Mouse (Mus musculus) kidney, postnatal 0 days (tissue): ENCODE results near the gene Sumf1. TPM values are rescaled to one million over a fixed set of nuclear protein-coding genes. Genes with fewer than 3 reads are reported as not detected.

Experiments used
- ATAC-seq: fragments of 200-750 bp; cut with Nextera tagmentation; replicated peaks from 2 replicates; pipeline ENCODE4 v1.8.0; 2017; ENCODE audit warnings: low read depth, moderate number of reproducible peaks, moderate TSS enrichment, moderate library complexity; ENCODE audit not compliant: low FRiP score
- DNase-seq: peaks from one replicate; pipeline ENCODE4 v3.0.0-alpha.2; 2016; ENCODE audit warnings: low spot score
- H3K27ac ChIP-seq: fragments of 300-500 bp; sonication (generic); 2 replicates; pipeline ENCODE4 v1.5.1; 2014; ENCODE audit warnings: mild to moderate bottlenecking
- H3K27me3 ChIP-seq: fragments of 300-500 bp; sonication (generic); 2 replicates; pipeline ENCODE4 v1.6.1; 2014; ENCODE audit warnings: low read length, mixed read lengths; ENCODE audit not compliant: insufficient read depth
- H3K36me3 ChIP-seq: fragments of 300-500 bp; sonication (generic); 2 replicates; pipeline ENCODE4 v1.6.1; 2014; ENCODE audit warnings: low read length, mixed read lengths; ENCODE audit not compliant: insufficient read depth
- H3K4me1 ChIP-seq: fragments of 300-500 bp; sonication (generic); replicated peaks from 2 replicates; pipeline ENCODE4 v1.6.1; 2014; ENCODE audit warnings: antibody characterized with exemption, low read length, mixed read lengths; ENCODE audit not compliant: insufficient read depth
- H3K4me2 ChIP-seq: fragments of 300-500 bp; sonication (generic); 2 replicates; pipeline ENCODE4 v1.6.1; 2014; ENCODE audit warnings: mild to moderate bottlenecking, low read length, moderate library complexity, mixed read lengths
- H3K4me3 ChIP-seq: fragments of 300-500 bp; sonication (generic); replicated peaks from 2 replicates; pipeline ENCODE4 v1.5.1; 2014; ENCODE audit warnings: low read depth, low read length
- H3K9ac ChIP-seq: fragments of 300-500 bp; sonication (generic); 2 replicates; pipeline ENCODE4 v1.6.1; 2014; ENCODE audit warnings: low read depth, low read length
- H3K9me3 ChIP-seq: fragments of 300-500 bp; sonication (generic); replicated peaks from 2 replicates; pipeline ENCODE4 v1.6.1; 2016; ENCODE audit warnings: low read length, inconsistent platforms, mixed read lengths
- CTCF ChIP-seq: IDR thresholded peaks from 2 replicates; pipeline ENCODE4 v1.5.1; 2016; ENCODE audit warnings: antibody characterized with exemption, low read depth, mild to moderate bottlenecking, moderate library complexity
- WGBS: fragments of 180-500 bp; shearing (Covaris S2); extraction: QIAGEN DNeasy Blood & Tissue Kit; methylation state at CpG from one replicate; pipeline ENCODE4 v1.1.7; 2014; 5-methylcytosine and 5-hydroxymethylcytosine counted together
- polyA plus RNA-seq: library from polyadenylated mRNA; unstranded; fragments of >200 nt; fragmentation: Nextera tagmentation; extraction: Ambion mirVana; gene quantifications from 2 replicates; pipeline ENCODE4 v1.2.1, GENCODE M21; 2015

Gene Sumf1
- polyA plus RNA-seq, 1 experiment from 2014 or later = 34.0 TPM

DNA sequence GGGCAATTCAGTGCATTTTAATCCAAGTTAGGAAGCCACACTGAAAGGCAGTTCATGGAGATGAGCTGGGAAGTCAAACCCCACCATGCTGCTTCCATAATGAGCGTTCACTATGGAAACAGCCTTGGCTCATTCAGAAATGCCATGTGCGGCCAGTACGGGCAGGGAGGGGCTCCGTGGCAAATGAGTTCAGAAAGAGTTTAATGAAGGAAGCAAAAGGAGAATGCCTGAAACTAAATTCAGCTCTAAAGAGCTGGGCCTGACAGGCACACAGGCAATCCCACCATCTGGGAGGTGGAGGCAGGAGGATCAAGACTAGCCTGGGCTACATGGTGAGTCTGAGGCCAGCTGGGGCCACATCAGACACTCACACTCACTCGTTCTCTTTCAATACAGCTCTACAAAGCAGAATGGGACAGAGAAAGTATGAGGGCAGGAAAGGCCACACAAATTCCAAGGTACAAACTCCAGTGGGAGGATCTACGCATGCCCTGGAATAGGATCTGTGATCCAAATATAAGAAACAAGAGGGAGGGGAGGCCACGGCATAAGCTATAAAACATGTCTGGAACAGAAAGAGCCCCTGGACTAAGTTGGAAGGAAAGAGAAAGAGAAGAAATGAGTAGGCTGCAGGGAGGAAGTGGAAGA, 39.3 kb downstream of the Sumf1 start:
- Histone ChIP-seq H3K4me1 (no peaks in the 10 kb centered on the region), H3K9me3 (no peaks in the 10 kb centered on the region), H3K27me3 (no peaks in the 10 kb centered on the region), H3K27ac (no peak overlapping the region), H3K4me3 (no peak overlapping the region), H3K4me2 (no peak overlapping the region), H3K36me3 (no peaks in the 10 kb centered on the region), H3K9ac (no peak overlapping the region)
- TF ChIP-seq CTCF = no peak
- no peak for ATAC-seq
- no peak for DNase-seq
- WGBS = 71% methylated on average over 7 of the region's 7 CpGs

DNA sequence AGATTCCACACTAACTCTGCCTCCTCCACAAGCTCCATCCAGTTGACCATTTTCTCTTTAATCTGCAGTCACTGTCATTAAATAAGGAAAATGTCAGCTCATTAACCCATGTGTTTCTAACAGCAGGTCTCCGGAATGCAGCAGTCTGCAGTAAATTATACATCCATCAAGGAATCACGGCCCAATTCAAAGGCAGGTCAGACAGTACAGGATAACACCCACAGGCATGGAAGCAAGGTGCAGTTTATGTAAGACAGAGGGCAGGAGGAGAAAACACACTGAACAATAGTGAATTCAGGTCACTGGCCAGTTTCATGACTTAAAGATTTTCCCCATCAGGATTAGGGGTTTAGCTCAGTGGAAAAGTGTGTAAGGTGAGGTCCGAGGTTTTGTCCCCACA, 40.1 kb downstream of the Sumf1 start:
- no peak overlapping the region for H3K4me3 ChIP-seq
- H3K36me3 ChIP-seq = no peaks in the 10 kb centered on the region
- ATAC-seq = no peak
- H3K27ac ChIP-seq = no peak overlapping the region
- no peak for DNase-seq
- no peak for TF ChIP-seq CTCF
- H3K27me3 ChIP-seq = no peaks in the 10 kb centered on the region
- H3K4me1 ChIP-seq = no peaks in the 10 kb centered on the region
- no peak overlapping the region for H3K4me2 ChIP-seq
- H3K9ac ChIP-seq = no peak overlapping the region
- H3K9me3 ChIP-seq = no peaks in the 10 kb centered on the region
- WGBS = 51% methylated on average over 3 of the region's 3 CpGs

- Histone ChIP-seq H3K4me3 (no peak overlapping the region), H3K4me2 (no peak overlapping the region), H3K27ac (no peak overlapping the region), H3K4me1 (no peaks in the 10 kb centered on the region), H3K36me3 (no peaks in the 10 kb centered on the region), H3K9me3 (no peaks in the 10 kb centered on the region), H3K9ac (no peak overlapping the region), H3K27me3 (no peaks in the 10 kb centered on the region)
- no peak for TF ChIP-seq CTCF
- WGBS = 80% methylated on average over 4 of the region's 4 CpGs
- no peak for ATAC-seq
- DNase-seq = no peak
Measured at GRCm38 (mm10) chr6:108142796-108143195, 42.6 kb downstream of the Sumf1 start.

DNA sequence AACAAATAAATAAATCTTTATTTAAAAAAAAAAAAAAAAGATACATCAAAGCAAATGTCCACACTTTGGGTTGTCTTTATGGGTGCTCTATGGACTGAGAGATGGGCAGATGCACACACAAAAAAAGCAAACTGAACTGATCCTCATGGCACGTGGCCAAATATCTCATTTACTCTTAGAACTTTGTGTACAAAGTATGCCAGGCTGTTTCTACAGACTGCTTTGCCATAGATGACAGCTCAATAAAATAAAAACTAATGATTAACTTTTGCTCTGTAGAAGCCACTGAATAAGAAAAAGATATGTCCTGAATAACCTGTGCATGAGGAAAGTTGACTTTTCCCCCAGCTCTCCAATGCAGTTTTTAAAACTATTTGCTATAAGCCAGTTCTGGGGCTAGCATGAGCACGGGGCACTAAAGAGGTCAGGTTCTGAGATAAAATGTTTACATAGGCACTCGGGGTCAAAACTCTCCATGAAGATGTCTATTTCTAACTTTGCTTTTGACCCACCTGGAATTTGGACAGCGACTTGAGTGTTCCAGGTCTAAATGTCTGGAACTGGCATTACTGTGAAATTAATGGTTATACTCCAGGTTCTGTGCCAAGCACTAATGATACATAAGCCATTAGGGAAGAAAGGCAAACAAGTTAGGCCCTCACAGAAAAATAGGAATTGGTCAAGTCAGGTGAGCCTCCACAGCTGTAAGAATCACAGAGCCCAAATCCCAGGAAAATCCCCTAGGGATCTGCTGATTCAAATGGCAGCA, 44.5 kb downstream of the Sumf1 start:
- ATAC-seq = peak; percentile 52; the same call in 1 of the 2 replicates
- 66% methylated on average over 4 of the region's 4 CpGs for WGBS
- H3K27me3 ChIP-seq = no peaks in the 10 kb centered on the region
- no peak for TF ChIP-seq CTCF
- H3K4me3 ChIP-seq = no peak overlapping the region
- 0 out of 2 replicates have a peak overlapping the region, but pooled peaks have one; percentile 44 for H3K27ac ChIP-seq
- H3K4me2 ChIP-seq = no peak overlapping the region
- H3K9me3 ChIP-seq = no peaks in the 10 kb centered on the region
- no peaks in the 10 kb centered on the region for H3K36me3 ChIP-seq
- H3K9ac ChIP-seq = no peak overlapping the region
- peak; percentile 10 for DNase-seq
- no peaks in the 10 kb centered on the region for H3K4me1 ChIP-seq

DNA sequence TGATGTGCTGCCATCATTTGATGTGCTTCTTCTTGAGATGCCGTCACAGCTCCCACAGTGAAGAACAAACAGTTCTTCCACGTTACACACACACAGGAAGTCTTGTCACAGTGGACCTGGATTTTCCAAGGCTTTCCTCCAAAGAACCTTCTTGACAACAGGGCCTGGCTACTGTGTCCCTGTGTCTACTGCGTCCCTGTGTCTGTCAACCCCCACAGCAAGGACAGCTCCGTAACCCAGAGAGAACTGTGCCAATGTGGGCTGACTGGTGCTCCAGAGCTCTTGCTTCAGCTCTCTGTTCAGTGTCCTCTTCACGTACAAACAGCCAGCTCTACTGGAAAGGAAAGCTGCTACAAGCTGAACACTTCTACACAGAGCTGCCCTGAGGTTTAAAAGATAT, 48.4 kb downstream of the Sumf1 start:
- Histone ChIP-seq H3K4me1 (no peaks in the 10 kb centered on the region), H3K27ac (no peak overlapping the region), H3K36me3 (no peaks in the 10 kb centered on the region), H3K4me2 (no peak overlapping the region), H3K27me3 (no peaks in the 10 kb centered on the region), H3K4me3 (no peak overlapping the region), H3K9me3 (no peaks in the 10 kb centered on the region), H3K9ac (no peak overlapping the region)
- no peak for TF ChIP-seq CTCF
- WGBS = 89% methylated on average over 5 of the region's 5 CpGs
- ATAC-seq (no peak), DNase-seq (no peak)

DNA sequence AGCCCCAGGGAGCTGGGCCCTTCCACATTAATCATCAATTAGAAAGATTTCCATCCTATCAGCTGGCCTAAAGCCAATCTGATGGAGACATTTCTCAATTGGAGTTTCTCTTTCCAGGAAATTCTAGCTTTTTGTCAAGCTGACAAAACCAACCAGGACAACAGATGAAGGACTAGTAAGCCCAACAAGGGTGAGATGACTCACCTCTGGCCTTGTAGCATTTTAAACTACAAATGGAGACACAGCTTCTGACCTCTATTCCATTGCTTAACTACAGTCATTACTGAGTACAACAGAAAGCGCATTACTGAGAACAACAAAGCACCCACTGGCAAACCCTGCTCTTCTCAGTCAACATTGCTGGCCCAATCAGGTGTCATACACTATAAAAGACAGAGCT, 49.1 kb downstream of the Sumf1 start:
- 86% methylated on average over 1 of the region's 1 CpGs for WGBS
- no peaks in the 10 kb centered on the region for H3K36me3 ChIP-seq
- H3K9me3 ChIP-seq = no peaks in the 10 kb centered on the region
- ATAC-seq (no peak), DNase-seq (no peak)
- no peak overlapping the region for H3K27ac ChIP-seq
- H3K27me3 ChIP-seq = no peaks in the 10 kb centered on the region
- H3K9ac ChIP-seq = no peak overlapping the region
- no peak for TF ChIP-seq CTCF
- no peak overlapping the region for H3K4me3 ChIP-seq
- H3K4me1 ChIP-seq = no peaks in the 10 kb centered on the region
- no peak overlapping the region for H3K4me2 ChIP-seq
